Mouse (Mus musculus) heart, postnatal 36 days (tissue): ENCODE measurements around the gene H2al1i. TPM values are rescaled to one million over a fixed set of nuclear protein-coding genes. Genes with fewer than 3 reads are reported as not detected.
A peak's percentile ranks its signal among the peaks of the same experiment; 100 is the strongest.
"Not testable (repeated sequence)": the region's sequence is repeated elsewhere in the genome, so short reads cannot be mapped to it uniquely, and the experiment has no call there.

Experiments used
- DNase-seq, 2 experiments: peaks; one replicate each; pipeline ENCODE4 v3.0.0; 2021 to 2022
- intact Hi-C: fragments of 180-260 bp; cut with DNase I; formaldehyde crosslinking; loops from one replicate; pipeline ENCODE4 v1.15.1; 2025
- total RNA-seq, 2 experiments: library from RNA; stranded (reverse); gene quantifications; 2 replicates each; pipeline ENCODE4 v1.2.3; 2021

H2al1i gene
- total RNA-seq, result not detected

- DNase-seq, intact Hi-C loops: not testable (repeated sequence)
Observed at GRCm38 (mm10) chrX:11324359-11324758, at the start of gene H2al1i. TSS of gene H2al1i (plus strand) at chrX:11324659.

- intact Hi-C loops, result no loop called here
- DNase-seq, result no peak
Observed at GRCm38 (mm10) chrX:11277083-11277482, 47.4 kb upstream of the H2al1i start.

DNA sequence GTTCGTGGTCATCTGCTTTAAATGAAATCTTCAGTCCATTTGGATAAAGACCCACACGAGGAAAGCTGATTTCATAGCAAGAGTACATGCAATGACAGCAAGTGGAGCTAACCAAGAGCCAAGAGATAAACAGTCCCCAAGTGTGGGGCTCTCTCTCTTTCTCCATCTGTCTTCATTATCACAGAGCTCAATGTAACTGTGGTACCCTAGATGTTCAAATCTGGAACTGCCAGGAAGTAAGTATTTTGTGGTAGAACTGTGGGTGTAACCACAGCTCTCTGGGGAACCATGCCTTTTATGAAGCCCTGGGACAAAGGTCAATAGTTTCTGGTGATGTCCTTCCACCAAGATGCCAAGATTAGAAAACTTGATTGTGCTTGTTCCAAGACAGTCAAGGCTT lies 43.7 kb upstream of the H2al1i start:
- intact Hi-C loops, result no loop called here

GRCm38 (mm10) chrX:11288306-11288882 lies 36.1 kb upstream of the H2al1i start:
- peak; percentile 6 to 10 for DNase-seq
- intact Hi-C loops, result no loop called here

More for the DNA sequence above, 43.7 kb upstream of the H2al1i start:
- no peak for DNase-seq

DNA sequence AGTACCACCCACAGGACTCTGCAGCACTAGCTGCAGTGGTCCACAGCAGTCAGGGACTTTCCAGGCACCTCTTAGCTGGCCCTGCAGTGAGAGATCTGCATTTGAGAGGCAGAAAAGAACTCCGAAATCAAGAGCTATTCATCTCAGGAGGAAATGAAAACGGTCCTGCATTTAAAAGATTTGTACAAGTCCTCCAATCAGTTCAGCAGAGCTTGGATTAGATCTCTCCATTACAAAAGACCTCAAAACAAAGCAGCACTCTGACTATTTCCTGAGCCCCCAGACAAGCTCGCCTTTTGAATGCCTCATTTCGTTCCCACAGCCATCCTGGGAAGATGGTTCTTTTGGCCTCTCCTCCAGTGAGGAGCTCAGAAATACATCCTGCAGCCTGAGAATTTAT lies 35.2 kb upstream of the H2al1i start:
- DNase-seq, result no peak
- intact Hi-C loops, result no loop called here

DNA sequence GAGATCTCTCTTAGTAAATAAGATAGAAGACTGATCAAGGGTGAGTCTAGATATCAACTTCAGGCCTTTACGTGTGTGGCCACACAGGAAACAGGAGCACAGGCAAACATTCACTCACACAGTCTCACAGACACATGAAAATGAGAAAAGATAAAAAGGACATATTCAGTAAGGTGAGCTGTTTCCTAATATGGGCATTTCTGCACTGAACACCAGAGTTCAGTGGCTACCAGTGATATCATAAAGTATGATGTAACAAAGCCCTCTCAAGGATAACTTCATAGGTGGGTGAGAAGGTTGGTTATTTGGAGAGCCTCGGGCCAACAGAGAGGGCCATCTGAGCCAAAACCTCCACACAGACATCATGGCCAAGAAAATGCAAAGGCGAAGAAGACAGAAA lies 25.5 kb upstream of the H2al1i start, which contains the start of gene H2al1a:
Gene H2al1a (plus strand): TSS at position 301 of the 400 bp plus-strand sequence.
- DNase-seq, intact Hi-C loops: not testable (repeated sequence)

GRCm38 (mm10) chrX:11302132-11302531 lies 22.3 kb upstream of the H2al1i start, which contains the start of gene H2al1b:
TSS of gene H2al1b (plus strand) at chrX:11302432.
- intact Hi-C loops, DNase-seq: not testable (repeated sequence)

- not testable (repeated sequence) for DNase-seq
Observed at GRCm38 (mm10) chrX:11305355-11305754, 19.1 kb upstream of the H2al1i start, which contains the start of gene H2al1c. TSS of gene H2al1c (plus strand) at chrX:11305655.

DNA sequence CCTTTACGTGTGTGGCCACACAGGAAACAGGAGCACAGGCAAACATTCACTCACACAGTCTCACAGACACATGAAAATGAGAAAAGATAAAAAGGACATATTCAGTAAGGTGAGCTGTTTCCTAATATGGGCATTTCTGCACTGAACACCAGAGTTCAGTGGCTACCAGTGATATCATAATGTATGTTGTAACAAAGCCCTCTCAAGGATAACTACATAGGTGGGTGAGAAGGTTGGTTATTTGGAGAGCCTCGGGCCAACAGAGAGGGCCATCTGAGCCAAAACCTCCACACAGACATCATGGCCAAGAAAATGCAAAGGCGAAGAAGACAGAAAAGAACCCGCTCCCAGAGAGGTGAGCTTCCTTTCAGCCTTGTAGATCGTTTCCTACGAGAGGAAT lies 15.9 kb upstream of the H2al1i start, which contains the start of gene H2al1d:
Gene H2al1d (plus strand): TSS at position 301 of the 400 bp plus-strand sequence.
- intact Hi-C loops, DNase-seq: not testable (repeated sequence)

More at GRCm38 (mm10) chrX:11305355-11305754, 19.1 kb upstream of the H2al1i start, which contains the start of gene H2al1c:
- intact Hi-C loops, result not testable (repeated sequence)

- DNase-seq, intact Hi-C loops: not testable (repeated sequence)
Observed at GRCm38 (mm10) chrX:11311634-11312033, 12.8 kb upstream of the H2al1i start, which contains the start of gene H2al1e. TSS of gene H2al1e (plus strand) at chrX:11311934.

- DNase-seq, intact Hi-C loops: not testable (repeated sequence)
Observed at GRCm38 (mm10) chrX:11314858-11315257, 9.6 kb upstream of the H2al1i start, which contains the start of gene H2al1f. TSS of gene H2al1f (plus strand) at chrX:11315158.

DNA sequence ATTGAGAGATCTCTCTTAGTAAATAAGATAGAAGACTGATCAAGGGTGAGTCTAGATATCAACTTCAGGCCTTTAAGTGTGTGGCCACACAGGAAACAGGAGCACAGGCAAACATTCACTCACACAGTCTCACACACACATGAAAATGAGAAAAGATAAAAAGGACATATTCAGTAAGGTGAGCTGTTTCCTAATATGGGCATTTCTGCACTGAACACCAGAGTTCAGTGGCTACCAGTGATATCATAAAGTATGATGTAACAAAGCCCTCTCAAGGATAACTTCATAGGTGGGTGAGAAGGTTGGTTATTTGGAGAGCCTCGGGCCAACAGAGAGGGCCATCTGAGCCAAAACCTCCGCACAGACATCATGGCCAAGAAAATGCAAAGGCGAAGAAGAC lies 6.5 kb upstream of the H2al1i start, which contains the start of gene H2al1g:
Gene H2al1g (plus strand): TSS at position 301 of the 400 bp plus-strand sequence.
- DNase-seq, intact Hi-C loops: not testable (repeated sequence)

DNA sequence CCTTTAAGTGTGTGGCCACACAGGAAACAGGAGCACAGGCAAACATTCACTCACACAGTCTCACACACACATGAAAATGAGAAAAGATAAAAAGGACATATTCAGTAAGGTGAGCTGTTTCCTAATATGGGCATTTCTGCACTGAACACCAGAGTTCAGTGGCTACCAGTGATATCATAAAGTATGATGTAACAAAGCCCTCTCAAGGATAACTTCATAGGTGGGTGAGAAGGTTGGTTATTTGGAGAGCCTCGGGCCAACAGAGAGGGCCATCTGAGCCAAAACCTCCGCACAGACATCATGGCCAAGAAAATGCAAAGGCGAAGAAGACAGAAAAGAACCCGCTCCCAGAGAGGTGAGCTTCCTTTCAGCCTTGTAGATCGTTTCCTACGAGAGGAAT lies 3.3 kb upstream of the H2al1i start, which contains the start of gene H2al1h:
Gene H2al1h (plus strand): TSS at position 301 of the 400 bp plus-strand sequence.
- DNase-seq, intact Hi-C loops: not testable (repeated sequence)

- intact Hi-C loops, DNase-seq: not testable (repeated sequence)
Observed at GRCm38 (mm10) chrX:11327522-11327921, 3.1 kb downstream of the H2al1i start, which contains the start of gene H2al1j. TSS of gene H2al1j (plus strand) at chrX:11327822.

DNA sequence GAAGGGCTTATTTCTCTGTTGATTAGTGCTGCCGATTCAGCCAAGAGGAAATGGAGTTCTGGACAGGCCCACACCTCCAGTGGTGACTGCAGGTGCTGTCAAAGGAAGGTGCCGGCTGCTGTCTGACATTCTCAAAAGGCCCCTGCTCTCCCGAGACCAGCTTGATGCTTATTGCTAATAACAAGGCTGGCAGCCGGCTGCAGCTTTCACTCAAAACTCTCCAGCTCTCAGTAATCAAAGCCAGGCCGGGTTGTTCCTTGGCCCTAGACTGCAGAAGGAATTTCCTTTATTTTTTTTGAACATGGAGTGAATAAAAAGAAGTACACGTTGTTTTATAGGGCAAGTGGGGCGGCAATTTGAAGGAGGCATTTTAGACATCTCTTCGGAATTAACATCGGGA lies 21.3 kb downstream of the H2al1i start:
- DNase-seq, result peak; percentile 5 to 17
- intact Hi-C loops, result no loop called here

GRCm38 (mm10) chrX:11346756-11347155 lies 22.3 kb downstream of the H2al1i start:
- intact Hi-C loops, result no loop called here
- no peak for DNase-seq

GRCm38 (mm10) chrX:11360823-11361222 lies 36.4 kb downstream of the H2al1i start:
- DNase-seq, result no peak
- intact Hi-C loops, result no loop called here

GRCm38 (mm10) chrX:11361261-11361660 lies 36.8 kb downstream of the H2al1i start:
- intact Hi-C loops, result no loop called here
- no peak for DNase-seq

DNA sequence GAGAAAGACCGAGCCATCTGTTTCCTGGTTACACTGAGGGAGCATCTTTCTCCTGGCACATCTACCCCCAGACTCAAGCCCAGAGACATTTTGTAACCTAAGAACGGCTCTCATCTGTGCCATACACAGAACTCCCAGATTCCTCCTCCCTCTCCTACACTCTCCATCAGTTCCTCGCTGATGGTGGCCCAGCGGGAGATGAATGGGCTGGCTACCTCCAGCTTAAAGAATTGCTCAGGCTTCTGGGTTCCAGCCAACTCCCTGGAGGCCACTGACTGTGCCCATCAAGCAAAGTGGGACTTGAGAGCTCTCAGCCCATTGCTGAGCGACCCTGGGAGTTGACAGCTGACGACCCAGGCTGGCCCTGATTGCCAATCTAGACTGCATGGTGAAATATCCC lies 39.4 kb downstream of the H2al1i start:
- intact Hi-C loops, result no loop called here
- no peak for DNase-seq

DNA sequence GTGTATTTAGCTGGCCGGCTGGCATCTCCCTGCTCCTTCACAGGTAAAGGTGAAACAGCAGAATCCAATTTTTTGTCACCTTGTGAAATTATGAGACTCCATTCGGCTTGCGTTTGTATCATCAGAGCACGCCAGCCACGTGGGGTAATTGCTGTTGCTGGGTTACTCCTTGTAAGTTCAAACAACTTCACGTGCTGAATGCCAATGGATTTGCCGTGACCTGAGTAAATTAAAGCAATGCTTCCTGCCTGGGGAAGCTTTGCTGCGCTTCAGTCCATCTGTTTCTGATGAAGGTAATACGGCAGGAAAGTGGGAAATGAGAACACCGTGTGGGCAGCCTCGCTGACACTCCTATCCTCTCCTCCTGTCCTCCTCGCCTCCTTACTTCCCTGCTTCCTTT lies 40.7 kb downstream of the H2al1i start:
- intact Hi-C loops, result no loop called here
- DNase-seq, result no peak
